Mouse (Mus musculus) neural tube, embryonic 12.5 days (tissue): ENCODE measurements at regions not wholly inside any gene's neighbourhood (a gene's known extent, or its start where the extent isn't known, plus 50 kb on each side); places are given as distances from the start of the nearest gene placed in this dataset.

Source experiments
- ATAC-seq: fragments of 200-750 bp; cut with Nextera tagmentation; 2 replicates; pipeline ENCODE4 v1.8.0; 2017; ENCODE audit warnings: low read depth, mild to moderate bottlenecking, moderate TSS enrichment, moderate library complexity; ENCODE audit not compliant: low FRiP score
- H3K27ac ChIP-seq: fragments of 300-500 bp; sonication (generic); 2 replicates; pipeline ENCODE4 v1.5.1; 2016
- H3K27me3 ChIP-seq: fragments of 300-500 bp; sonication (generic); replicated peaks from 2 replicates; pipeline ENCODE4 v1.6.1; 2016; ENCODE audit warnings: mild to moderate bottlenecking
- H3K36me3 ChIP-seq: fragments of 300-500 bp; sonication (generic); 2 replicates; pipeline ENCODE4 v1.6.1; 2016; ENCODE audit warnings: mild to moderate bottlenecking
- H3K4me1 ChIP-seq: fragments of 300-500 bp; sonication (generic); 2 replicates; pipeline ENCODE4 v1.6.1; 2016
- H3K4me2 ChIP-seq: fragments of 300-500 bp; sonication (generic); replicated peaks from 2 replicates; pipeline ENCODE4 v1.6.1; 2016; ENCODE audit warnings: mild to moderate bottlenecking
- H3K4me3 ChIP-seq: fragments of 300-500 bp; sonication (generic); 2 replicates; pipeline ENCODE4 v1.5.1; 2016
- H3K9ac ChIP-seq: fragments of 300-500 bp; sonication (generic); 2 replicates; pipeline ENCODE4 v1.6.1; 2016; ENCODE audit warnings: mild to moderate bottlenecking
- H3K9me3 ChIP-seq: fragments of 300-500 bp; sonication (generic); 2 replicates; pipeline ENCODE4 v1.6.1; 2016; ENCODE audit warnings: mild to moderate bottlenecking
- WGBS: fragments of 180-500 bp; shearing (Covaris S2); methylation state at CpG from one replicate; pipeline ENCODE4 v1.1.7; 2016; 5-methylcytosine and 5-hydroxymethylcytosine counted together

- Histone ChIP-seq H3K27me3 (peaks cover 17% of the 10 kb centered on the region; the same call in 1 of the 2 replicates), H3K9me3 (no peaks in the 10 kb centered on the region), H3K4me1 (peaks cover 28% of the 10 kb centered on the region; the same call in 1 of the 2 replicates), H3K27ac (no peak overlapping the region), H3K4me3 (no peak overlapping the region), H3K36me3 (no peaks in the 10 kb centered on the region), H3K4me2 (no peak overlapping the region), H3K9ac (no peak overlapping the region)
- 33% methylated on average over 9 of the region's 9 CpGs for WGBS
- ATAC-seq: no peak
These were observed 55.1 kb upstream of the Fam222a start for GRCm38 (mm10) chr5:114512756-114513155.

DNA sequence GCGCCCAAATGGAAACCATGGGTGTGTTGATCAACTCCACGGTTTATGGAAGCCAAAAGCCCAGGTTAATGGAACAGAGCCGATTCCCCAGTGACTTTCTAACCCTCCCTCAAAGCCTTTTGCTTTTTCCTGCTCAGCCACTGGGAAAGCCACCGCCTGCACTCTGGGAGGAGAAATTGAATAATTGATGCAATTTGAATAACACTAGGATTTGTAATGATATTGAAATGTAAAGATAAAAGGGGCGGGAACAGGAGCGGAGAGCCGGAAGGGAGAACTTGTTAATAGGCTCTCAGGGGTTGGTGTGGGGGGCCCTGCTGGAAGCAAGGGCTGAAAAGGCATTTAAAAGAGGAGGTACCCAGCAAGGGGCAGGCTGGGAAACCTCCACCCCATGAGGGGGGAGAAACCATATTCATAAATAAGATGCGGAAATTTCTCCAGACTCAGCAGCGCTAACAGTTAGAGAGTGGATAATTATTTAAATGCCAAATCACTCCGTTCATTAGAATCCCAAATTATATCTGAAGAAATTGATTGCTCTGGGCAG lies 53.8 kb upstream of the Fam222a start:
- Histone ChIP-seq H3K4me2 (peak overlapping the region; percentile 21; the same call in 1 of the 2 replicates), H3K36me3 (no peaks in the 10 kb centered on the region), H3K27ac (no peak overlapping the region), H3K9ac (no peak overlapping the region), H3K9me3 (no peaks in the 10 kb centered on the region), H3K4me3 (no peak overlapping the region), H3K4me1 (peaks cover 22% of the 10 kb centered on the region; the same call in 1 of the 2 replicates), H3K27me3 (peaks cover 17% of the 10 kb centered on the region; the same call in 1 of the 2 replicates)
- WGBS: 10% methylated on average over 10 of the region's 10 CpGs
- ATAC-seq: no peak

- no peak overlapping the region for H3K4me3 ChIP-seq
- no peak for ATAC-seq
- no peak overlapping the region for H3K4me2 ChIP-seq
- no peak overlapping the region for H3K27ac ChIP-seq
- no peaks in the 10 kb centered on the region for H3K36me3 ChIP-seq
- H3K27me3 ChIP-seq: peaks cover 17% of the 10 kb centered on the region; the same call in 1 of the 2 replicates
- 0 out of 2 replicates have a peak, but pooled peaks cover 12% of the 10 kb centered on the region for H3K4me1 ChIP-seq
- WGBS: 82% methylated on average over 4 of the region's 4 CpGs
- H3K9ac ChIP-seq: no peak overlapping the region
- H3K9me3 ChIP-seq: no peaks in the 10 kb centered on the region
These were observed 50.8 kb upstream of the Fam222a start for GRCm38 (mm10) chr5:114517010-114517409.

DNA sequence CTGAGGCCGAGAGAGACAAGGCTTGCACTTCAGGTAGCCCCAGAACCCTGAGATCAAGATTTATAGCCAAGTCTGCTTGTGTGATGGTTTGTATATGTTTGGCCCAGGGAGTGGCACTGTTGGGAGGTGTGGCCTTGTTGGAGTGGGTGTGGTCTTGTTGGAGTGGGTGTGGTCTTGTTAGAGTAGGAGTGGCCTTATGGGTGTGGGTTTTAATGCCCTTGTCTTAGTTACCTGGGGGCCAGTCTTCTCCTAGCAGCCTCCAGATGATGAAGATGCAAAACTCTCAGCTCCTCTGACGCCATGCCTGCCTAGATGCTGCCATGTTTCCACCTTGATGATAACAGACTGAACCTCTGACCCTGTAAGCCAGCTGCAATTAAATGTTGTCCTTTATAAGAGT lies 49.8 kb upstream of the Fam222a start:
- Histone ChIP-seq H3K9me3 (no peaks in the 10 kb centered on the region), H3K36me3 (no peaks in the 10 kb centered on the region), H3K4me1 (0 out of 2 replicates have a peak, but pooled peaks cover 8% of the 10 kb centered on the region), H3K27ac (no peak overlapping the region), H3K4me3 (no peak overlapping the region), H3K4me2 (no peak overlapping the region), H3K9ac (no peak overlapping the region), H3K27me3 (peaks cover 13% of the 10 kb centered on the region; the same call in 1 of the 2 replicates)
- no peak for ATAC-seq
- whole genome bisulfite sequencing: 86% methylated on average over 2 of the region's 2 CpGs
